Mouse (Mus musculus) megakaryocyte, adult 5-6 weeks (primary cell): ENCODE results near the gene Strap. TPM values are rescaled to one million over a fixed set of nuclear protein-coding genes. Genes with fewer than 3 reads are reported as not detected.

Experiments used
- ATAC-seq: 2 replicates; pipeline ENCODE4 v1.8.0; 2016; ENCODE audit warnings: mild to moderate bottlenecking, inconsistent platforms; ENCODE audit not compliant: poor library complexity, severe bottlenecking
- total RNA-seq, 2 experiments: library from RNA; stranded (forward) in 1 of 2; stranded (reverse) in 1 of 2; fragments of 153-499, 151-499 nt in 1 of 2; fragments of 221-1000, 200-1000 nt in 1 of 2; gene quantifications; 2 replicates each; pipeline versions ENCODE4 v1.2.3 to v1.2.4; 2015 to 2017

Strap gene
- total RNA-seq, 2 experiments from 2014 or later, result 90.4 to 110 TPM

GRCm38 (mm10) chr6:137773637-137774028 is 38.8 kb downstream of the Strap start:
- ATAC-seq, result no peak

GRCm38 (mm10) chr6:137774166-137774565 is 39.3 kb downstream of the Strap start:
- no peak for ATAC-seq

- no peak for ATAC-seq
These were observed 40.3 kb downstream of the Strap start for GRCm38 (mm10) chr6:137775159-137775558.

GRCm38 (mm10) chr6:137776981-137777380 is 42.1 kb downstream of the Strap start:
- no peak for ATAC-seq

GRCm38 (mm10) chr6:137783899-137784637 is 49.2 kb downstream of the Strap start:
- peak; percentile 80 for ATAC-seq

- ATAC-seq, result no peak
These were observed 54.2 kb downstream of the Strap start for GRCm38 (mm10) chr6:137788976-137789590.

- ATAC-seq, result no peak
These were observed 54.8 kb downstream of the Strap start for GRCm38 (mm10) chr6:137789658-137790057.

- ATAC-seq, result peak; percentile 65
These were observed 60.6 kb downstream of the Strap start for GRCm38 (mm10) chr6:137795494-137795893.

- ATAC-seq, result peak; percentile 27; the same call in 1 of the 2 replicates
These were observed 62.0 kb downstream of the Strap start for GRCm38 (mm10) chr6:137796596-137797567.

GRCm38 (mm10) chr6:137799253-137799652 is 64.4 kb downstream of the Strap start:
- ATAC-seq, result no peak

Other genes starting within 250 kb of the Strap start
- gene Eps8, start 80.2 kb upstream of the Strap start, total RNA-seq (2015), result 27.2 and 34.8 TPM in 2 replicates
- gene Eps8, start 80.2 kb upstream of the Strap start, total RNA-seq (2017), result 28.9 and 32.4 TPM in 2 replicates
- 43.3 and 45.3 TPM in 2 replicates for gene Dera, start 19.5 kb downstream of the Strap start, total RNA-seq (2015)
- 50.6 and 53.0 TPM in 2 replicates for gene Dera, start 19.5 kb downstream of the Strap start, total RNA-seq (2017)